Mouse (Mus musculus): ENCODE data around the gene Adcy2. TPM values are rescaled to one million over a fixed set of nuclear protein-coding genes. Genes with fewer than 3 reads are reported as not detected.

Gene Adcy2
- polyA plus RNA-seq (2017; shearing (Covaris generic)) = not detected

GRCm38 (mm10) chr13:68998918-68999801 lies at the start of gene Adcy2:
Gene Adcy2 (minus strand): TSS chr13:68999541.

GRCm38 (mm10) chr13:68597199-68597598 lies 402.1 kb downstream of the Adcy2 start, which contains the start of gene 1700001L19Rik:
Gene 1700001L19Rik (plus strand): TSS chr13:68597421.

DNA sequence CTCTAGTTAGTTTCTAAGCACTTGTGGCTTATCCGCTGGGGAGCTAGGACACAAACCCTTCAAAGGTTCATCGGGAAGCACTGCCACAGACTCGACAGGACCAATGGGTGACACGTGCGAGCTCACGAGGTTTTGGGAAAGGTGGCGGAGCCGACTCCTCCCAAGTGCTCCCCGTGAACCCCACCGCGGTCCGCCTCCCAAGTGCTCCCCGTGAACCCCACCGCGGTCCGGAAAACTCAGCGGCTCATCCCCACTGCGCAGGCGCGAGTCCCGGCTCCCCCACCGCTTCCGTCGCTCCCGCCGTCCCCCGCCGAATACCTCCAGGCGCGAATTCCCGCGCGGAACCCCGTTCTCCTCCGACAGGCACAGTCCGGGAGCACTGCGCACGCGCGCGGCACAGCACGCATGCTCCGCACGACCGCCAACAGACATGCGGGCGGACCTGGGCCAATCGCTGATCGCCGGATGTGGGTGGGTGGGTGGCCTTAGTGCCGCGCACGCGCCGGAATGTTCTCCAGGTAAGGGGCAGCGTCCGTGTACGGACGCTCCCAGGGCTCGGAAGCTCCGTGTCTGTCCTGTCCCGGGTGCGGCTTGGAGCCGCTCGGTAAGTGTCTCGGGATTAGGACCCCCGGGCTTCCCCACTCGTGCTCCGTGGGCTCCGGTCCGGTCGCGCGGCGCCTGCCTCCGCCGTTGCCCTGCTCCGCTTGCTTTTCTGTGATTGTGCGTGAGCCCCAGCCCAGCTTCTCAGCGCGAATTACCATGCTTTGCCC lies 417.4 kb downstream of the Adcy2 start, which contains the start of the genes Mtrr and Fastkd3:
Gene Mtrr (minus strand): TSS at position 403 of the 770 bp plus-strand sequence.
Gene Fastkd3 (plus strand): TSS at position 488 of the 770 bp plus-strand sequence.

All from naive thymus-derived CD4-positive, alpha-beta T cell, adult 5 months (primary cell).